Mouse (Mus musculus): ENCODE data around the gene Dock9. TPM values are rescaled to one million over a fixed set of nuclear protein-coding genes. Genes with fewer than 3 reads are reported as not detected.

Dock9 gene
- polyA plus RNA-seq, 1 experiment from 2014 or later: 13.6 TPM

DNA sequence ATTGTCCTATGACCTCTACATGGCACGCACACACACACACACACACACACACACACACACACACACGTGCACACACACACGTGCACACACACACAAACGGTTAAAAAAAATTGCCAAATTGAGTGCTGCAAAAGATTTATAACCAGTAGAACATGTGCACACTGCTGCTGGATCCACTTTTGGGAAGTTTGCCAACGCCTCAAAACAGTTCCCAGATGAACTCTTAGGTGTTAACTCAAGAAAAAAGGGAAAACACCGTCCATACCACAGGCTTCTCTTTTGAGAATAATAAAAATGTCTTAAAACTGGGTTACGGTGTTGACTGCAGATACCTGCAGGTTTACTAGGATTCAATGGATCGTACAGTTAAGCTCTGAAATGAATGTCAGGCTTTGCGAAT, 48.0 kb downstream of the Dock9 start:
- peaks cover 11% of the 10 kb centered on the region; the same call in 1 of the 2 replicates for H3K4me1 ChIP-seq (ENCODE audit: control insufficient read depth, insufficient read depth, low read length)
- 64% methylated on average over 9 of the region's 9 CpGs for WGBS
- no peaks in the 10 kb centered on the region for H3K9me3 ChIP-seq (ENCODE audit: control insufficient read depth, low read length)
- no peaks in the 10 kb centered on the region for H3K27me3 ChIP-seq (replicated peaks; ENCODE audit: control insufficient read depth, insufficient read depth, low read length)
- H3K4me2 ChIP-seq (ENCODE audit: low read depth, low read length): no peak overlapping the region
- H3K9ac ChIP-seq (ENCODE audit: low read depth, low read length): no peak overlapping the region
- ATAC-seq: no peak
- no peak overlapping the region for H3K27ac ChIP-seq (ENCODE audit: low read length)
- no peaks in the 10 kb centered on the region for H3K36me3 ChIP-seq (ENCODE audit: control insufficient read depth, insufficient read depth, low read length)
- no peak overlapping the region for H3K4me3 ChIP-seq (ENCODE audit: low read length)

DNA sequence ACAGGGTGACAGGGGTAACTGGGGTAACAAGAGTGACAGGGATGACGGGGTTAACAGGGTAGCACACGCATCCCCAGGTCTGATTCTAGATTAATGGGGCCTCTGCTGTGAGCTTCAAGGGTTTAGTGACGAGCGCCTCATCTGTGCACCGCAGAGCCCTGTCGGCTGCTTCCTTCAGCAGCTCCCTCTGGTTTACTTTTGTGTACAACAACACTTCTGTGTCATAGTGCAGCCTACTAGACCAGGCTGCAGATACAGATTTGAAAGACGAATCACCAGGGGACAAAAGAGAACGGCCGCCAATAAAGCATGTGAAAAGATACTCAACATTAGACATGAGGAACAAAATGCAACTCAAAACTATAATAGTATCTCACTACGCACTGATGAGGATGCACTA, 48.6 kb downstream of the Dock9 start:
- H3K4me2 ChIP-seq (ENCODE audit: low read depth, low read length): no peak overlapping the region
- no peak overlapping the region for H3K4me3 ChIP-seq (ENCODE audit: low read length)
- no peaks in the 10 kb centered on the region for H3K27me3 ChIP-seq (replicated peaks; ENCODE audit: control insufficient read depth, insufficient read depth, low read length)
- no peaks in the 10 kb centered on the region for H3K9me3 ChIP-seq (ENCODE audit: control insufficient read depth, low read length)
- no peak overlapping the region for H3K9ac ChIP-seq (ENCODE audit: low read depth, low read length)
- H3K27ac ChIP-seq (ENCODE audit: low read length): peak overlapping the region; percentile 17; the same call in 1 of the 2 replicates
- no peaks in the 10 kb centered on the region for H3K36me3 ChIP-seq (ENCODE audit: control insufficient read depth, insufficient read depth, low read length)
- ATAC-seq: no peak
- 65% methylated on average over 10 of the region's 10 CpGs for WGBS
- H3K4me1 ChIP-seq (ENCODE audit: control insufficient read depth, insufficient read depth, low read length): peaks cover 8% of the 10 kb centered on the region; the same call in 1 of the 2 replicates

DNA sequence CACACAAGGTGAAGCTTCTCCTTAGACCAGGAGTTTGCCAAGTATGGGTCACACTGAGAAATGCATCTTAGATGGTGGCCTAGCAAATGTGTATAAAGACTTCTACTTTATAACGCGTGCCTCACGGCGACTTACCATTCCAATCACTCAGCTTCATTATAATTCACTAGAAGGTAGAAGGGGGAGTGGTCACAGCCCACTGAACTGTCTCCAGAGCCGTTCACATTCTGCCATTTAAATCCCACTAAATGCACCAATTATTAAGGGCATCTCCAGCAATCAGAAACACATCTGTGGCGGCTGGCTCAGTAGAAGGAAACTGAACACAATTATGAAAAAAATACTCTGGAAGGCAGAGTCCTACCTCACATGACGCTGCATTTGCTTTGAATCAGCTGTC, 50.3 kb downstream of the Dock9 start:
- Histone ChIP-seq H3K4me2 (ENCODE audit: low read depth, low read length) (no peak overlapping the region), H3K36me3 (ENCODE audit: control insufficient read depth, insufficient read depth, low read length) (no peaks in the 10 kb centered on the region), H3K4me1 (ENCODE audit: control insufficient read depth, insufficient read depth, low read length) (no peaks in the 10 kb centered on the region), H3K9me3 (ENCODE audit: control insufficient read depth, low read length) (no peaks in the 10 kb centered on the region), H3K4me3 (ENCODE audit: low read length) (no peak overlapping the region), H3K27ac (ENCODE audit: low read length) (no peak overlapping the region), H3K9ac (ENCODE audit: low read depth, low read length) (no peak overlapping the region), H3K27me3 (replicated peaks; ENCODE audit: control insufficient read depth, insufficient read depth, low read length) (no peaks in the 10 kb centered on the region)
- no peak for ATAC-seq
- 86% methylated on average over 7 of the region's 7 CpGs for WGBS

DNA sequence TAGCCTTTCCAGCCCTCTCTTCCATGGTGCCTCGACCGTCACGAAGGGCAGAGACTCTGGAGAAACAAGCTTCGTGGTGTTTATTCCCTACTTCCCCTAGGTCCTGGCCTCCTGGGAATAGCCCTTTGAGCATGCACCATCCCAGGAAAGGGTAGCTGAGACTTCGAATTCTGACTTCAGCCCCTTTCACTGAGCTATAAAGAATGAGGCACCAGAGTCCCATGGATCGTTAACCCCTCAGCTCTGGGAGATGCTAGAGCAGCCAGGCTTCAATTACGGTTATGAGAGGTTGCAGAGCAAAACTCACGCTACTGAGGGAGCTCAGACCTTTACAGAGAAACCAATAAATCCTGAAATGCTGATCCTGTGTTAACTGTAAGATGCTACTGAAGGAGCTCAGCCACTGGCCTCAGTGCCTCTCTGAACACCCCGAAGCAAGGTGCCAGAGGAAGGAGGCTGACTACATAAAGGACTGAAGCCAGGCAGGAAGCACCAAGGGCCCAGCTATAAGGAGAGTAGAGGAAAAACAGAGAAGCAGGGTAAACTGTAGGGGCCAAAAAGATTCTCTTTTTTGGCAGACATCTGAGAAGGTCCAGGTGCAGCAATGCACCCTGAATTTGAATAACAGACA, 53.7 kb downstream of the Dock9 start:
- 62% methylated on average over 9 of the region's 9 CpGs for WGBS
- Histone ChIP-seq H3K9ac (ENCODE audit: low read depth, low read length) (no peak overlapping the region), H3K27me3 (replicated peaks; ENCODE audit: control insufficient read depth, insufficient read depth, low read length) (no peaks in the 10 kb centered on the region), H3K36me3 (ENCODE audit: control insufficient read depth, insufficient read depth, low read length) (no peaks in the 10 kb centered on the region), H3K4me2 (ENCODE audit: low read depth, low read length) (no peak overlapping the region), H3K9me3 (ENCODE audit: control insufficient read depth, low read length) (no peaks in the 10 kb centered on the region), H3K27ac (ENCODE audit: low read length) (no peak overlapping the region), H3K4me3 (ENCODE audit: low read length) (no peak overlapping the region), H3K4me1 (ENCODE audit: control insufficient read depth, insufficient read depth, low read length) (peaks cover 12% of the 10 kb centered on the region; the same call in 1 of the 2 replicates)
- no peak for ATAC-seq

DNA sequence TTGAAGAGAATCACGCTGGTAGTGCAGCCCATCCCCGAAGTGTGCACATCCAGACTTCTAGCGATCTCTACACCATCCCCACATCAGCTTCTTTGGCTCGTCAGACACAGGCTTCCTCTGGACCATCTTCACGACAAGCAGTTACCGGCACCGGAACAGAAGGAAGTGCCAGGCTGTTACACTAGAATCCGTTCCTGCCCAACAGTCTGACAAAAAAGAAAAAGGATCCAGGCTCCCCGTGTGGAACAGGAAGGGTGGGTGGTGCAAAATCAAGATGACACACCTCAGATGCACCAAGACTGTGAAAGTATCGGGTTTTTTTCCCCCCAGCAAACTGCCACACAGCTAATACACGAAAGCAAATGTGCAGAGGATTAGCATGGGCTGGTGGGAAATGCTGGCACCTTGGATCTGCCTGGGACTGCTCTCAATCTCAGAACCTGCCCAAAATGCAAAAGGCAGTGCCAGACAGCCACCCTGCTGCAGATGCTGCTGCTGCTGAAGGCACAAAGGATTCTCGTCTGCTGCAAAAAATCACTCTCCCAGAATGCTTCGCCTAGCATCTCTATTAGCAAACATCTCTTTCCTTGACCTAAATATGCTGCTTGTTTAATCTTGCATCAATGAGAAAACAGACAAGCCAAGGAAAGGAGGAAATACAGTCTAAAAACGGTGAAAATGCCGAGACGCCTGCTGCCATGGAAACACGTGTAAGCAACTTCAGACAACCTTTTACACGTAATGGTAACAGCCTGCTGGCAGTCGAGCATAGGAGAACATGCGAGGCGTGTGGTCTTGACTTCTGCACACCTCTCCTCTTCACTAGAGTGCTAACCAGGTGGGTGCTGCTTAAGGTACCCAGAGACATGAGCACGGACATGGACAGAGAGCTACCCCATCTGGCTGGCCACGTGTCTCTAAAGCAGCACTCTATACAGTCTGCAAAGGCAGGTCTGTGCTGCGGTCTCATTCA, 58.9 kb downstream of the Dock9 start:
- no peak overlapping the region for H3K27ac ChIP-seq (ENCODE audit: low read length)
- WGBS: 48% methylated on average over 24 of the region's 24 CpGs
- peaks cover 17% of the 10 kb centered on the region; the same call in 1 of the 2 replicates for H3K4me1 ChIP-seq (ENCODE audit: control insufficient read depth, insufficient read depth, low read length)
- no peak overlapping the region for H3K4me2 ChIP-seq (ENCODE audit: low read depth, low read length)
- no peaks in the 10 kb centered on the region for H3K27me3 ChIP-seq (replicated peaks; ENCODE audit: control insufficient read depth, insufficient read depth, low read length)
- H3K9ac ChIP-seq (ENCODE audit: low read depth, low read length): no peak overlapping the region
- no peaks in the 10 kb centered on the region for H3K36me3 ChIP-seq (ENCODE audit: control insufficient read depth, insufficient read depth, low read length)
- H3K9me3 ChIP-seq (ENCODE audit: control insufficient read depth, low read length): no peaks in the 10 kb centered on the region
- no peak for ATAC-seq
- no peak overlapping the region for H3K4me3 ChIP-seq (ENCODE audit: low read length)

DNA sequence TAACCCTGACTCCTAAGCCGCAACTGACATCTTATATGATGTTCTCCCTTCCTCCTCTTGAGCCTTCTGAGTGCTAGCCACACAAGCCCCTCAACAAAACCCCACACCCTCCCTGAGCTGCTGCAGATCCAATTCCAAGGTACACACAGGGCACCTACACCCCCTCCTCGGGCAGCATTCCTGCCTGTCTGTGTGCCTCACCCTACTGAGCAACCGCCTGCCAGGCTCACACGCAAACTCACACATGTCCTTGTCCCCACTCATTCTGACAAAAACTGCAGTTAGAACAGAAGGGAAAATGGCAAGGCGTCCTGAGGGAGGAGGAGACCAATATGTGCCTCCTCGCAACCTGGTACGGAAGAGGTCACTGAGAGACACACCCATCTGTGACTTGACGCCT, 60.4 kb downstream of the Dock9 start:
- no peak overlapping the region for H3K27ac ChIP-seq (ENCODE audit: low read length)
- WGBS: 84% methylated on average over 8 of the region's 8 CpGs
- ATAC-seq: no peak
- H3K27me3 ChIP-seq (replicated peaks; ENCODE audit: control insufficient read depth, insufficient read depth, low read length): no peaks in the 10 kb centered on the region
- peaks cover 22% of the 10 kb centered on the region for H3K4me1 ChIP-seq (ENCODE audit: control insufficient read depth, insufficient read depth, low read length)
- no peak overlapping the region for H3K4me2 ChIP-seq (ENCODE audit: low read depth, low read length)
- no peak overlapping the region for H3K4me3 ChIP-seq (ENCODE audit: low read length)
- H3K9ac ChIP-seq (ENCODE audit: low read depth, low read length): no peak overlapping the region
- no peaks in the 10 kb centered on the region for H3K9me3 ChIP-seq (ENCODE audit: control insufficient read depth, low read length)
- no peaks in the 10 kb centered on the region for H3K36me3 ChIP-seq (ENCODE audit: control insufficient read depth, insufficient read depth, low read length)

DNA sequence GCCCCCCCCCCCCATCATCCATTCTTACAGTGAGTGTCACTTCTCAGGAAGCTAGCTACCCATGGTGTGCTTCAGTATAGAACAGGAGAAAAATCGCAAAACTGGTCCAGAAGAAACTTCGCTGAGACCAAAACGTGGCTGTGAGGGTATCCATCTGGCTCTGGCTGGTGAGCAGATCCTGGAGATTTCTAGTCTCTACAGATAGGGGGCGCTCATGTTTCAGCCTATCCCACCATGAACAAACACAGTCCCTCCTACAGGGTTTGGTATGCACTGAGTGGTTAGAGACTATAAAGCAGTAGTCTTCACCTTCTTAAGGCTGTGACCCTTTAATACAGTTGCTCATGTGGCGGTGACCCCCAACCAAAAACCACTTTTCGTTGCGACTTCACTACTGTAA, 62.0 kb downstream of the Dock9 start:
- 65% methylated on average over 7 of the region's 7 CpGs for WGBS
- peaks cover 30% of the 10 kb centered on the region for H3K4me1 ChIP-seq (ENCODE audit: control insufficient read depth, insufficient read depth, low read length)
- no peak overlapping the region for H3K4me3 ChIP-seq (ENCODE audit: low read length)
- no peaks in the 10 kb centered on the region for H3K9me3 ChIP-seq (ENCODE audit: control insufficient read depth, low read length)
- H3K27me3 ChIP-seq (replicated peaks; ENCODE audit: control insufficient read depth, insufficient read depth, low read length): no peaks in the 10 kb centered on the region
- H3K4me2 ChIP-seq (ENCODE audit: low read depth, low read length): no peak overlapping the region
- no peak overlapping the region for H3K27ac ChIP-seq (ENCODE audit: low read length)
- no peak overlapping the region for H3K9ac ChIP-seq (ENCODE audit: low read depth, low read length)
- H3K36me3 ChIP-seq (ENCODE audit: control insufficient read depth, insufficient read depth, low read length): no peaks in the 10 kb centered on the region
- ATAC-seq: no peak

DNA sequence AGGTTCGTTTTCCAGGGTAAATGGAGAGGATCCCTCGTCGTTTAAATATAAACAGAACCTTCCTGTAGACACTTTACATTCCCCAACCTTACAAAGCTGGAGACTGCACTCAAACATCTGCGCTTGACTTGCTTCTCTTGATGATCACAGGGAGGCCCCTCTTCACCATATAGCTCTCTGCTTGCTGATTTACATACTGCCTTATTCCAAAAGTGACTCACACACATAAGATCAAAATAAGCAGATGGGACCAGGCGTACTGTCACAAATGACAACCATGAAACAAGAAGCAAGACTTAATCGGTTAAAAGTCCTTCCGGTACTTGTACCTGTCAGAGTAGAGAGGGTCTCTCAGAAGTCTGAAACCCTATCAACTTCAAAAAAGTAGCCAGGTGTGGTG, 63.4 kb downstream of the Dock9 start:
- Histone ChIP-seq H3K27me3 (replicated peaks; ENCODE audit: control insufficient read depth, insufficient read depth, low read length) (no peaks in the 10 kb centered on the region), H3K27ac (ENCODE audit: low read length) (no peak overlapping the region), H3K4me1 (ENCODE audit: control insufficient read depth, insufficient read depth, low read length) (peaks cover 24% of the 10 kb centered on the region), H3K36me3 (ENCODE audit: control insufficient read depth, insufficient read depth, low read length) (no peaks in the 10 kb centered on the region), H3K4me2 (ENCODE audit: low read depth, low read length) (no peak overlapping the region), H3K9ac (ENCODE audit: low read depth, low read length) (no peak overlapping the region), H3K4me3 (ENCODE audit: low read length) (no peak overlapping the region), H3K9me3 (ENCODE audit: control insufficient read depth, low read length) (no peaks in the 10 kb centered on the region)
- 61% methylated on average over 7 of the region's 7 CpGs for WGBS
- no peak for ATAC-seq

DNA sequence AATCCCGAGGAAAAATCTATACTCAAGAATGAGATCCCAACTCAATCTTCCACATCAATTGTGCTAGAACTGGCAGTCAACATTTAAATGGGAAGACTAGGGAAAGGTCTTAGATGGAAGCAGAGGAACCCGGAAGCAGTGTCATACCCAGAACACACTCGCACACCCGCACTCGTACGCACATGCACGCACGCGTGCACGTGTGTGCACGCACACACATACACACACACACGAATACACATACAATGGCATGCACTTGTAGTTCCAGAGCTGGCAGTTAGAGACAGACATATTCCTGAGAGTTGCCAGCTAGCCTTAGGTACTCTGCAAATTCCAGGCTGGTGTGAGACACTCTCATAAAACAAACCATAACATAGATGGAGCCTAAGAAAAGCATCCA, 63.9 kb downstream of the Dock9 start:
- Histone ChIP-seq H3K27me3 (replicated peaks; ENCODE audit: control insufficient read depth, insufficient read depth, low read length) (no peaks in the 10 kb centered on the region), H3K9ac (ENCODE audit: low read depth, low read length) (no peak overlapping the region), H3K4me1 (ENCODE audit: control insufficient read depth, insufficient read depth, low read length) (peaks cover 19% of the 10 kb centered on the region), H3K9me3 (ENCODE audit: control insufficient read depth, low read length) (no peaks in the 10 kb centered on the region), H3K4me3 (ENCODE audit: low read length) (no peak overlapping the region), H3K27ac (ENCODE audit: low read length) (no peak overlapping the region), H3K4me2 (ENCODE audit: low read depth, low read length) (no peak overlapping the region), H3K36me3 (ENCODE audit: control insufficient read depth, insufficient read depth, low read length) (no peaks in the 10 kb centered on the region)
- WGBS: 93% methylated on average over 12 of the region's 12 CpGs
- no peak for ATAC-seq
